Mouse (Mus musculus) testis, adult 2 months (tissue): Measurements from ENCODE around the gene Zfp445. TPM values are rescaled to one million over a fixed set of nuclear protein-coding genes. Genes with fewer than 3 reads are reported as not detected.
"Not testable (repeated sequence)": the region's sequence is repeated elsewhere in the genome, so short reads cannot be mapped to it uniquely, and the experiment has no call there.

ENCODE experiments used
- H3K27ac ChIP-seq: fragments of 200-500 bp; 2 replicates; pipeline ENCODE4 v1.5.1; 2012; ENCODE audit warnings: low read depth, low read length; ENCODE audit not compliant: control insufficient read depth, insufficient read depth
- H3K27me3 ChIP-seq: fragments of 200-500 bp; 2 replicates; pipeline ENCODE4 v1.6.1; 2012; ENCODE audit warnings: mild to moderate bottlenecking, low read length, moderate library complexity; ENCODE audit not compliant: control insufficient read depth, insufficient read depth
- H3K36me3 ChIP-seq: fragments of 200-500 bp; 2 replicates; pipeline ENCODE4 v1.6.1; 2012; ENCODE audit warnings: mild to moderate bottlenecking, low read length; ENCODE audit not compliant: control insufficient read depth, insufficient read depth
- H3K4me1 ChIP-seq: fragments of 200-500 bp; 2 replicates; pipeline ENCODE4 v1.6.1; 2012; ENCODE audit warnings: low read length; ENCODE audit not compliant: control insufficient read depth, insufficient read depth
- H3K4me3 ChIP-seq: fragments of 200-500 bp; 2 replicates; pipeline ENCODE4 v1.5.1; 2012; ENCODE audit warnings: low read depth, mild to moderate bottlenecking, low read length, moderate library complexity, mixed read lengths; ENCODE audit not compliant: control insufficient read depth
- CTCF ChIP-seq: fragments of 200-500 bp; IDR thresholded peaks from 2 replicates; pipeline ENCODE4 v1.5.1; 2012; ENCODE audit warnings: low read depth, mild to moderate bottlenecking, inconsistent platforms, low read length, moderate library complexity; ENCODE audit not compliant: control insufficient read depth, insufficient read depth, insufficient replicate concordance
- POLR2A ChIP-seq: fragments of 200-500 bp; IDR thresholded peaks from 2 replicates; pipeline ENCODE4 v1.6.1; 2012; ENCODE audit warnings: low read depth, mild to moderate bottlenecking, inconsistent platforms, low read length, moderate library complexity; ENCODE audit not compliant: control insufficient read depth
- polyA plus RNA-seq: library from polyadenylated mRNA; depleted of rRNA; stranded (reverse); fragments of >200 nt; gene quantifications from 2 replicates; pipeline ENCODE4 v1.2.3, GENCODE M21; 2012

Zfp445 gene
- polyA plus RNA-seq, 1 experiment, result 39.0 TPM

DNA sequence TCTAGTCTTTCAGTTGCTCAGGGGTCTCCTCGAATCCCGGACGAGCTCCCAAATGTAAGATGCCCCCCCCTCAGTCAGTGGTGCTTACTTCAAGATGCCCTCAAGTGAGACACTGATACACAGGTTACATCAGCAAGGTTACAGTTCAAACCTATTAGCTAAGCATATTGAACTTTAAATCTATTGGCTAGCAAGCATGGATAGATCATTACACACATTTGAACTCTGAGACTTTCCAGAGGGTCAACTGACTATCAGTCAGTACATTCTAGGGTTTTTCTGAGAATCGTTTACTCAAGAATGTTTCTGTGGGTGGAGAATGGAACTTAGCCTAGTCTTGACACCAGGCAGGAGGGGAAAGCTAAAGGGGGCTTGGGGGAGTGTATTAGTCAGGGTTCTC lies 6.8 kb upstream of the Zfp445 start:
- Histone ChIP-seq H3K27ac (no peak overlapping the region), H3K4me1 (no peaks in the 10 kb centered on the region), H3K4me3 (no peak overlapping the region), H3K36me3 (no peaks in the 10 kb centered on the region), H3K27me3 (no peaks in the 10 kb centered on the region)
- TF ChIP-seq POLR2A (no peak), CTCF (no peak)

GRCm38 (mm10) chr9:122866192-122866591 lies 386 bp upstream of the Zfp445 start:
- Histone ChIP-seq H3K27me3 (no peaks in the 10 kb centered on the region), H3K4me3 (peak overlapping the region; percentile 100), H3K4me1 (peaks cover 3% of the 10 kb centered on the region; the same call in 1 of the 2 replicates), H3K36me3 (peaks cover 2% of the 10 kb centered on the region; the same call in 1 of the 2 replicates), H3K27ac (no peak overlapping the region; the same call in 1 of the 2 replicates)
- TF ChIP-seq CTCF (no peak), POLR2A (no peak)

- peak overlapping the region; percentile 60; the same call in 1 of the 2 replicates for H3K4me3 ChIP-seq
- H3K36me3 ChIP-seq, result peaks cover 2% of the 10 kb centered on the region; the same call in 1 of the 2 replicates
- H3K27me3 ChIP-seq, result no peaks in the 10 kb centered on the region
- no peak overlapping the region for H3K27ac ChIP-seq
- TF ChIP-seq POLR2A (no peak), CTCF (no peak)
- peaks cover 3% of the 10 kb centered on the region; the same call in 1 of the 2 replicates for H3K4me1 ChIP-seq
Measured at GRCm38 (mm10) chr9:122864848-122865247, 958 bp downstream of the Zfp445 start.

DNA sequence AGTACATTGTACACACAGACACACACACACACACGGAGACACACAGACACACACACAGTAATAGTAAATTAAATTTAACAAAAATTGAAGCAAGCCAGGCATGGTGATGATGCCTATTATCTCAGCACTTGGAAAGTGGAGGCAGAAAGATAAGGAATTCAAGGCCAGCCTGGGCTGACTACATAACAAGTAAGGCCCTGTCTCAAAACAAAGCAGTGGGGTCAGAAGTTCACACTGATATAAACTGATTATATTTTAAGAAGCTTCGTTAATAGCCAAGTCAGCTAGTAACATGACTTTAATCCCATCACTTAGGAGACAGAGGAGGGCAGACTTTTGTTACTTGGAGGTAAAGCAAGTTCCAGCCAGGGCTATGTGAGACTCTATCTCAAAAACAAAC lies 2.1 kb downstream of the Zfp445 start:
- peaks cover 3% of the 10 kb centered on the region; the same call in 1 of the 2 replicates for H3K4me1 ChIP-seq
- no peaks in the 10 kb centered on the region for H3K27me3 ChIP-seq
- H3K36me3 ChIP-seq, result peaks cover 2% of the 10 kb centered on the region; the same call in 1 of the 2 replicates
- TF ChIP-seq POLR2A (no peak), CTCF (no peak)
- no peak overlapping the region for H3K4me3 ChIP-seq
- no peak overlapping the region for H3K27ac ChIP-seq

GRCm38 (mm10) chr9:122860752-122861151 lies 5.1 kb downstream of the Zfp445 start:
- Histone ChIP-seq H3K36me3 (peaks cover 2% of the 10 kb centered on the region), H3K4me3 (no peak overlapping the region)

GRCm38 (mm10) chr9:122856716-122857115 lies 9.1 kb downstream of the Zfp445 start:
- Histone ChIP-seq H3K4me1 (no peaks in the 10 kb centered on the region), H3K27me3 (no peaks in the 10 kb centered on the region), H3K4me3 (no peak overlapping the region), H3K27ac (no peak overlapping the region), H3K36me3 (peaks cover 7% of the 10 kb centered on the region)
- TF ChIP-seq CTCF (no peak), POLR2A (no peak)

More at GRCm38 (mm10) chr9:122860752-122861151, 5.1 kb downstream of the Zfp445 start:
- no peak for TF ChIP-seq POLR2A
- TF ChIP-seq CTCF, result no peak
- H3K27me3 ChIP-seq, result no peaks in the 10 kb centered on the region
- H3K4me1 ChIP-seq, result peaks cover 3% of the 10 kb centered on the region; the same call in 1 of the 2 replicates
- H3K27ac ChIP-seq, result no peak overlapping the region

DNA sequence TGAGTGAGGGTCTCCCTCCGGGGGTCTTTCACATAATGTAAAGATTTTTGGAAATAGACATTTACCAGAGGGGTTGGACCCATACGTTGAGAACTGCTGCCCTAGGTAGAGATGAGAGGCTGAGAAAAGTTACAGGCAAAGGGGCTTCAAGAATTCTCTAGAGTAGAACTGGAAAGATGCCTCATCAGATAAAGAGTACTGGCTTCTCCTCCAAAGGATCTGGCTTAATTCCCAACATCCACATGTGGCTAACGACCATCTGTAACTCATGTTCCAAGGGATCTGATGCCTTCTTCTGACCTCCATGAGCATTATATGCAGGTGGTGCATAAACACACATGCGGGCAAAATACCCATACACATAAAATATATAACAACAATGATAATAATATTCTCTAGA lies 10.2 kb downstream of the Zfp445 start:
- Histone ChIP-seq H3K4me1 (no peaks in the 10 kb centered on the region), H3K27me3 (no peaks in the 10 kb centered on the region), H3K27ac (no peak overlapping the region), H3K4me3 (no peak overlapping the region), H3K36me3 (peaks cover 5% of the 10 kb centered on the region)
- TF ChIP-seq CTCF (no peak), POLR2A (no peak)

- H3K27ac ChIP-seq, H3K4me3 ChIP-seq, H3K4me1 ChIP-seq, H3K36me3 ChIP-seq, H3K27me3 ChIP-seq: not testable (repeated sequence)
Measured at GRCm38 (mm10) chr9:122855141-122855540, 10.7 kb downstream of the Zfp445 start.
